Mouse (Mus musculus): Measurements from ENCODE around the gene Limch1.

Gene Limch1

DNA sequence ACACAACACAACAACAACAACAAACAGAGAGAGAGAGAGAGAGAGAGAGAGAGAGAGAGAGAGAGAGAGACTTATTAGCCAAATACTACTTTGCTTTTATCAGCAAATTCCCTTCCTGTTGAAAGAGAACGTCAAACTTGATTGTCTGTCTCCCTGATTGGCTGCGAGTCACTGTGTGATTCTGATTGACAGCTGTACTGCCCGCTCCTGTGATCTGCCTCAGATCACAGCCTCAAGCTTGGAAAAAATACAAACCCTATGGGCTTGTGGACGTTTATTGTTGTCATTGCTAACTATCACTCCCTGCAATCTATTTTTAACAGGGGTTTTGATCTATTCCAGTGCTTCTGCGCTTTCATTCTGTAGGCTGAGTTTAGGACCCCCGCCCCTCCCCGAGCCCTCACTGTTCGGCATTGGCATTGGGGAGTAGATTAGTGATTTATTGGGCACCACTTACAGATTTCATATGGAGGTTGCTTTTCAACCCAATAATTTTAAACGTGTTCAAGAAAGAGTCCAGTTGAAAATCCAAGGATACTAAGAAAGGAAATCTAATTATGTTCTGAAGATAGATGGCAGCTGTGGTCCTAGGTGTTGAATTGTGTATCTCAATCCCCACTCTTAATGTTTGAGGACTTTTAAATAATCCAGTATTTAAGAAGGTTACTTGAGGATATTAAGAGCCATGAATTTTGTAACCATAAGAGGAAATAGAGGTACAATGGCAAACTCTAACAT is 39.2 kb downstream of the Limch1 start:
- DNase-seq (ENCODE audit: low spot score in 2 of 2) = no peak

DNA sequence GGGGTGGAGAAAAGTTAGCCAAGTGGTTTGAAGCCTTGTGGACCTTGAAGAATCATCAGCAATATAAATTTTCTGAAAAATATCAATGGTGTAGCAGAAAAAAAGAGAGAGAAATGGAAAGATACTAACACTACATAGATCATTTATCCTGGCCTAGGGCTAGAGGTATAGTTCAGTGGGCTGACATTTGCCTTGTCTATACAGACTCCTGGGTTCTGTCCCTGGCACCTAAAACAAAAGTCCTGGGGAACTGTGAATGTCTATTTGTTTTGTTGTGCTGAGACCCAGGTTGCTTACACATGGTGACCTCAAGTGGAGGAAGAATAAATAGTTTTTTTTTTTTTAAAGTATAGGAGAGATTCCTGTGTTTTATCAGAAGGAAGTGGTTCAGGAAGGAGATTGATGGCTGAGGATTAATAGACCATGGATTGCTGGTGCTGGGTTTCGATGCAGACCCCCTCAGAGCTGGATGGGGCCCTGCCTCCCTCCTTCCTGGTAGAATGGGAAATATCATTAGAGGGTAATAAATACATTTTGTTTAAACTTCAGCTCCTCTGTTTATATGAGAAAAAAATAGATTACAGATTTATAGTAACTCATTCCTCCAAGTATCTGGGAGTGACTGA is 40.5 kb downstream of the Limch1 start:
- DNase-seq (ENCODE audit: low spot score in 2 of 2) = no peak

GRCm38 (mm10) chr5:66786621-66787061 is 41.0 kb downstream of the Limch1 start:
- no peak for DNase-seq (ENCODE audit: low spot score in 2 of 2)

DNA sequence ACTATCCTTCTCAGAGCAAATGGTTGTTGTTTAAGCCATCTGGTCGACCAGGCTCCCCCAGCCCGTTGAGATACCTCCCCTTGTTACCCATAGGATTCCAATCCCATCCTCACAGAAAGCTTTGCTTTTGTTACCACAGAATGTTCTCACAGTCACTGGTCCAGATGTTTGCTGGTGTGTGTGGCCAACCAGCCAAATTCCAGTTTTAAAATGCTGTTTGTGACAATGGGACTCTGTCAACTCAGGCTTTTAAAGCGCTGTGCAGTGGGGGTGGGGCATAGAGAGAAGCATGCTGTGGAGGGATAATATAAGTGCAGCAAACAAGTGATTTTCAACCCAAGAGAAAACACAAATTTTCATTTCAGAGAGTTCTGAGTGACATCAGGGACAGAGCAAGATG is 43.4 kb downstream of the Limch1 start:
- no peak for DNase-seq (ENCODE audit: low spot score in 2 of 2)

- no peak for DNase-seq (ENCODE audit: low spot score in 2 of 2)
Measured at GRCm38 (mm10) chr5:66791161-66791560, 45.5 kb downstream of the Limch1 start.

GRCm38 (mm10) chr5:66793251-66793650 is 47.6 kb downstream of the Limch1 start:
- no peak for DNase-seq (ENCODE audit: low spot score in 2 of 2)

GRCm38 (mm10) chr5:66797326-66797725 is 51.7 kb downstream of the Limch1 start:
- DNase-seq (ENCODE audit: low spot score in 2 of 2) = no peak

GRCm38 (mm10) chr5:66798135-66798534 is 52.5 kb downstream of the Limch1 start:
- DNase-seq (ENCODE audit: low spot score in 2 of 2) = no peak

GRCm38 (mm10) chr5:66798591-66799003 is 53.0 kb downstream of the Limch1 start:
- DNase-seq (ENCODE audit: low spot score in 2 of 2) = no peak

- no peak for DNase-seq (ENCODE audit: low spot score in 2 of 2)
Measured at GRCm38 (mm10) chr5:66800243-66800642, 54.6 kb downstream of the Limch1 start.

- DNase-seq (ENCODE audit: low spot score in 2 of 2) = no peak
Measured at GRCm38 (mm10) chr5:66800977-66801376, 55.4 kb downstream of the Limch1 start.

GRCm38 (mm10) chr5:66802196-66802595 is 56.6 kb downstream of the Limch1 start:
- DNase-seq (ENCODE audit: low spot score in 2 of 2) = no peak

DNA sequence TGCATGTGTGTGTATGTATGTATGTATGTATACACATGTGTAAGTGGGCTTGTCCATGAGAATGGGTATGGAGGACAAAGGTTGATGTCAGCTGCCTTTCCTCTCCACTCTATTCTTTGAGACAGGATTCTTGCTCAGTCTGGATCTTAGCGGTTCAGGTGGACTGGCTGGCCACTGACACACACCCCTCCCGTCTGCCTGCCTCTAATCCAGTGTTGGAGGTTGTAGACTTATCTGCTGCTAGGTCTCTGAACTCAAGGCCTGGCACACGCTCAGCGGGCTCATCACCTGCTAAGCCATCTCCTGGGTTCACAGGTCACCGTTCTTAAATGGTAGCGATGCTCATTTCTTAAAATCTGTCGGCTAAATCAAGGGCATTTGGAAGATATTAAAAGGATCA is 60.7 kb downstream of the Limch1 start:
- no peak for DNase-seq (ENCODE audit: low spot score in 2 of 2)

DNA sequence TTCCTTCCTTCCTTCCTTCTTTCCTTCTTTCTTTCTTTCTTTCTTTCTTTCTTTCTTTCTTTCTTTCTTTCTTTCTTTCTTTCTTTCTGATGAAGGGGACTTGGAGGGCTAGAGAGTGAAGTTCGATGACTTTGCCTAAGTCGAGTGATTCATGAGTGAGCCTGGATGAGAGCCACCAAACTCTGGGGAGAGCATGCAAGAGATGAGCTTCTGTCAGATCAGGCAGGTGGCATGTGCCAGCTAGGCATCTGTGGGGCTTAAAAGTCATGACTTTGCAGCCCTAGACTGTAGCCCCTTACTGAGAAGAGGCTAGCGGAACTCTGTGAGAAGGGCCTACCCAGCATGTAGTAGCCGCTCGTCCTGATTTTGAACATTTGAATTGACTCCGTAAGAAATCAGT is 62.1 kb downstream of the Limch1 start:
- DNase-seq (ENCODE audit: low spot score in 2 of 2) = no peak

DNA sequence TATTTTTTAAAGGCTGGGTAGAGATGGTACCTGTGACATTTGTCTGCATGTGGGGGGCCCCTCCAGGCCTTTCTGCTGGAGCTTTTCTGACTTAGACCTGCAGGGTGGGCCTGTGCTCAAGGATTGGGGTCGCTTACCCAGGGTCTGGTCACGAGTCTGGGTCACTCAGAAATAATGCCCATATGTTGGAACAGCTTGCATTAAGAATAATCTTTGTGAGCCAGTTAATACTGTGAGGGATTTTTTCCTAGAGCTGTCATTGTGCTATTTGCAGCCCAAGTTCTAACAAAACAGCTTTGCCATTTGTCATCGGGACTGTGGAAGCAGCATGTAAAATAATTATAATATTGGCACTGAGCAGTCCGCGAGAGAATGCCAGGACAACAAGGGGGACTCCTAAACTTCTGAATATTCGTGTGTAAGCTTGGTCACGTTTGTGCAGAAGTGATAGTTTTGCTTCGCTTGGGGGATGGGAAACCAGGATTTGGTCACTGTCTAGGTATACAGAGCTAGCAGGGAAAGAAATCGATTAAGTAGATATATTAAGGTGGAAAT is 63.5 kb downstream of the Limch1 start:
- no peak for DNase-seq (ENCODE audit: low spot score in 2 of 2)

DNA sequence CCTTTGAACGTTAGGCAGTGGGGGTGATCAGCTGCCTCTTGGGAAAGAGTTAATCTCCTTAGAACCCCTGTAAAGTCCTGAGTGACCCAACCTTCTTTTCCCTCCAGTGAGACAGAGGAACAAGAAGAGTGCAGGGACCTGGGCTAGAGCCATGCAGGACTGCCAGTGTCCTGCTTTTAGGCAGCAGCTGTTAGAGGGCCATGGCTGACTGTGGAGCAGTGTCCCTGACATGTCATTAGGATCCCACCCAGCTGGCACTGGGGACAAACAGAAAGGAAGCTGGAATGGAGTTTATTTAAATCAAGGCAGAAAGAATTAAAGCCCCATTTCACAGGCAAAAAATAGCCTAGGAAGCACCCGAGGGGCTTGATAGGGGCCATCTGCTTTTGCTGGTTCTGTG is 64.8 kb downstream of the Limch1 start:
- DNase-seq (ENCODE audit: low spot score in 2 of 2) = no peak

DNA sequence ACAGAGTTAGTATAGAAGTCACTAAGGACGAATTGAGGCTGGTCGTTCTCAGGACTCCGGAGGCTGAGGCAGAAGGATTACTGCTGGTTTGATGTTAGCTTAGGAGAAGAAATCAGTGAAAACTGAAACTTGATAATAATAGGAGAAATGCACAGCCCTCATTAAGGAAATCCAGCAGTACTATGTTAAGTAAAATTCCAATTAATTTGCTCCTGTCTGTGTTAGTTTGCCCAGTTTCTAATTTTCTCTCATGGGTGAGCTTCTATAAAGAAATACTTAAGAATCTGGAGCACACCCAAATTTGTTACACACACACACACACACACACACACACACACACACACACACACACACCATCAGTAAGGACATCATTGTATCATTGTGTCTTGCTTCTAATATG is 69.0 kb downstream of the Limch1 start:
- DNase-seq (ENCODE audit: low spot score in 2 of 2) = no peak

GRCm38 (mm10) chr5:66815877-66816276 is 70.2 kb downstream of the Limch1 start:
- no peak for DNase-seq (ENCODE audit: low spot score in 2 of 2)

DNA sequence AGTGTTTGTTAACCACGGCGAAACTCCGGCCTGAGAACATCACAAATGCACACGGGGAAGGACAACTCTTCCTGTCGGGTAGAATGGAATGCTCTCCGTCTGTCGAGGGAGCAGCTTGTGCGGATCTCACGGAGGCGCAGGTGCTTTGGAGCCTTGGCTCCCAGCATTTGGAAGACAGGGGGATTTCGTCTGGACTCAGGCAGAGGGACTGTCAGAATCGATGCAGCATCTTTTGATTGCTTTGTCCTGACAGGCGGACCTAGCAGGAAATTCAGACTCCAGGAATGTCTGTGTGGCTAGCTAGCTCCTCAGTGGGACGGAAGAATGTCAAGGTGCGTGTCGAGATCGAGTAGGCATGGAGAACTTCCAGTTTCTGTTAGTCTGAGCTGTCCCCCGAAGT is 71.1 kb downstream of the Limch1 start:
- DNase-seq (ENCODE audit: low spot score in 2 of 2) = no peak

GRCm38 (mm10) chr5:66817184-66817956 is 71.7 kb downstream of the Limch1 start:
- no peak for DNase-seq (ENCODE audit: low spot score in 2 of 2)

DNA sequence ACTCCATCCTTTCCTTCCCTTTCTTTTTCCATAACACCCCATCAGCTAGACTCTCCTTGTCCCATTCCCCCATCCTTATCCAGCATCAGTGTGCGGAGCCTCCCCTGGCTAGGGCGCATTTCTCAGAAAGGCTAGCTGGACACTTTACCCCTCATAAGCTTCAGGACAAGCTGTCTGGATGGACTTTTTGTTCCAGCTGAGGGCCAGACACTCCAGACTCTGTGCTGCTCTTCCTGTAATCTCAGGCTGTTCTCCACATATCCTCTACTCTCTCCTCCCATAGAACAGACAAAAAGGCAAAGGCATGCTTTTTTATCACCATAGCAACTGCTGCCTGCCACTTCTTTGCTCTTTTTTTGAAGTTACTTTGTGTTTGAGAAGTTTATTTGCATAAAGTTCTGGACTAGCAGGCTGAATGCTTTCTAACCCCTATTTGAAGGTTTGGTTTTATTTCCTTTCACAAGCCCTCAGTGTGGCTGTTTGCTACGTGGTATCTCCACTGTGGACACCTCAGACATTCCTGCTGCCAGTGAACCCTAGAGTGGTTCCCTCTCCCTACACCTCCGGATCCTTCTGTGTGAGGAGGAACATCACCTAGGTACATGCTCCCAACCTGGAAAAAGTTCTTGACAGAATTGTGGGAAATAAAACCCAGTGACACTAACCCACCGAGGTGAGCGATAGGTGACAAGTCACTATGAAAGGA is 77.0 kb downstream of the Limch1 start:
- no peak for DNase-seq (ENCODE audit: low spot score in 2 of 2)

DNA sequence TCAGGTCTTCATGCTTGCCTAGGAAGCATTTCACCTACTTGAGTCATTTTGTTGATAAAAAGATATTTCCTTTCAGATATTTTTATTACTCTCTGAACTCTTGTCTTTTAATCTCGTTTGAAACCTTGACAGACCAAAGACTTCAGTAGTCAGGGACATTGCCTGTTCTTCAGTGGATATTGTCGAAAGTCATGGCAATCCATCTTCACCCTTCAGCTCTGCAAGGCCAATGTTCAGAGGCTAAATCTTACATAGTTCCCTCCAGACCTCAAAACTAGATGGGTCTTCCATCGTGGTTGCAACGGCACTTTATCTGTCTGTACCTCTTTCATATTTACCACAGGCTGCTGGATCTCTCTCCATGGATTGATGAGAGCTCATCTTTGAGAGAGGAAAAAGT is 80.0 kb downstream of the Limch1 start:
- no peak for DNase-seq (ENCODE audit: low spot score in 2 of 2)

Measured in frontal cortex, postnatal 36 days (tissue).